Mouse (Mus musculus) kidney, embryonic 15.5 days (tissue): ENCODE results near the gene Gm13090. TPM values are rescaled to one million over a fixed set of nuclear protein-coding genes. Genes with fewer than 3 reads are reported as not detected.
A peak's percentile ranks its signal among the peaks of the same experiment; 100 is the strongest.

ENCODE experiments used
- ATAC-seq: fragments of 200-750 bp; cut with Nextera tagmentation; replicated peaks from 2 replicates; pipeline ENCODE4 v1.8.0; 2017; ENCODE audit warnings: moderate TSS enrichment; ENCODE audit not compliant: low FRiP score
- H3K27ac ChIP-seq: fragments of 300-500 bp; sonication (generic); 2 replicates; pipeline ENCODE4 v1.5.1; 2015; ENCODE audit warnings: mild to moderate bottlenecking, inconsistent platforms
- H3K27me3 ChIP-seq: fragments of 300-500 bp; sonication (generic); 2 replicates; pipeline ENCODE4 v1.6.1; 2015; ENCODE audit warnings: inconsistent platforms
- H3K36me3 ChIP-seq: fragments of 300-500 bp; sonication (generic); 2 replicates; pipeline ENCODE4 v1.6.1; 2015; ENCODE audit warnings: inconsistent platforms
- H3K4me1 ChIP-seq: fragments of 300-500 bp; sonication (generic); 2 replicates; pipeline ENCODE4 v1.6.1; 2015; ENCODE audit warnings: inconsistent platforms
- H3K4me2 ChIP-seq: fragments of 300-500 bp; sonication (generic); 2 replicates; pipeline ENCODE4 v1.6.1; 2015; ENCODE audit warnings: moderate library complexity, mild to moderate bottlenecking, inconsistent platforms
- H3K4me3 ChIP-seq: fragments of 300-500 bp; sonication (generic); replicated peaks from 2 replicates; pipeline ENCODE4 v1.5.1; 2015; ENCODE audit warnings: mild to moderate bottlenecking, inconsistent platforms
- H3K9ac ChIP-seq: fragments of 300-500 bp; sonication (generic); 2 replicates; pipeline ENCODE4 v1.6.1; 2015; ENCODE audit warnings: mild to moderate bottlenecking, inconsistent platforms
- H3K9me3 ChIP-seq: fragments of 300-500 bp; sonication (generic); replicated peaks from 2 replicates; pipeline ENCODE4 v1.6.1; 2016; ENCODE audit warnings: inconsistent platforms
- WGBS: fragments of 180-500 bp; shearing (Covaris S2); methylation state at CpG from one replicate; pipeline ENCODE4 v1.1.7; 2015; ENCODE audit warnings: mixed read lengths; 5-methylcytosine and 5-hydroxymethylcytosine counted together
- polyA plus RNA-seq: library from polyadenylated mRNA; unstranded; fragments of >200 nt; fragmentation: Nextera tagmentation; extraction: Ambion mirVana; gene quantifications from 2 replicates; pipeline ENCODE4 v1.2.1, GENCODE M21; 2015

The Gm13090 gene
- polyA plus RNA-seq, 1 experiment from 2014 or later: not detected

- peak overlapping the region; percentile 66 for H3K4me3 ChIP-seq
- H3K27me3 ChIP-seq: peaks cover 9% of the 10 kb centered on the region; the same call in 1 of the 2 replicates
- no peaks in the 10 kb centered on the region for H3K36me3 ChIP-seq
- H3K9ac ChIP-seq: peak overlapping the region; percentile 73
- peaks cover 41% of the 10 kb centered on the region for H3K4me1 ChIP-seq
- WGBS: under 1% methylated on average over 69 of the region's 69 CpGs
- peak; percentile 66 for ATAC-seq
- peak overlapping the region; percentile 98 for H3K4me2 ChIP-seq
- H3K9me3 ChIP-seq: no peaks in the 10 kb centered on the region
- H3K27ac ChIP-seq: peak overlapping the region; percentile 88
These were observed 39.5 kb downstream of the Gm13090 start for GRCm38 (mm10) chr4:151128641-151129541.

- Histone ChIP-seq H3K27me3 (peaks cover 9% of the 10 kb centered on the region; the same call in 1 of the 2 replicates), H3K4me2 (peak overlapping the region; percentile 98), H3K4me3 (peak overlapping the region; percentile 66), H3K9ac (peak overlapping the region; percentile 73; the same call in 1 of the 2 replicates), H3K9me3 (no peaks in the 10 kb centered on the region), H3K36me3 (no peaks in the 10 kb centered on the region), H3K27ac (no peak overlapping the region), H3K4me1 (peaks cover 41% of the 10 kb centered on the region)
- no peak for ATAC-seq
- WGBS: 59% methylated on average over 16 of the region's 16 CpGs
These were observed 40.6 kb downstream of the Gm13090 start for GRCm38 (mm10) chr4:151129725-151130557.

GRCm38 (mm10) chr4:151130756-151131490 lies 41.6 kb downstream of the Gm13090 start:
- Histone ChIP-seq H3K4me3 (no peak overlapping the region), H3K36me3 (no peaks in the 10 kb centered on the region), H3K4me1 (peaks cover 41% of the 10 kb centered on the region), H3K9me3 (no peaks in the 10 kb centered on the region), H3K4me2 (no peak overlapping the region), H3K9ac (no peak overlapping the region), H3K27me3 (peaks cover 12% of the 10 kb centered on the region; the same call in 1 of the 2 replicates), H3K27ac (peak overlapping the region; percentile 15; the same call in 1 of the 2 replicates)
- no peak for ATAC-seq
- 60% methylated on average over 9 of the region's 9 CpGs for WGBS

GRCm38 (mm10) chr4:151132493-151132892 lies 43.1 kb downstream of the Gm13090 start:
- WGBS: 52% methylated on average over 9 of the region's 9 CpGs
- ATAC-seq: no peak

GRCm38 (mm10) chr4:151133760-151134159 lies 44.4 kb downstream of the Gm13090 start:
- WGBS: 63% methylated on average over 4 of the region's 4 CpGs
- Histone ChIP-seq H3K27ac (no peak overlapping the region), H3K9me3 (no peaks in the 10 kb centered on the region), H3K4me3 (no peak overlapping the region), H3K9ac (no peak overlapping the region), H3K36me3 (no peaks in the 10 kb centered on the region), H3K4me2 (no peak overlapping the region), H3K4me1 (peaks cover 37% of the 10 kb centered on the region), H3K27me3 (peaks cover 21% of the 10 kb centered on the region; the same call in 1 of the 2 replicates)
- ATAC-seq: no peak

More at GRCm38 (mm10) chr4:151132493-151132892, 43.1 kb downstream of the Gm13090 start:
- H3K4me1 ChIP-seq: peaks cover 36% of the 10 kb centered on the region
- no peak overlapping the region for H3K27ac ChIP-seq
- H3K4me3 ChIP-seq: no peak overlapping the region
- no peak overlapping the region for H3K9ac ChIP-seq
- H3K9me3 ChIP-seq: no peaks in the 10 kb centered on the region
- no peak overlapping the region for H3K4me2 ChIP-seq
- no peaks in the 10 kb centered on the region for H3K36me3 ChIP-seq
- peaks cover 19% of the 10 kb centered on the region; the same call in 1 of the 2 replicates for H3K27me3 ChIP-seq

GRCm38 (mm10) chr4:151135491-151135890 lies 46.1 kb downstream of the Gm13090 start:
- H3K4me3 ChIP-seq: no peak overlapping the region
- peaks cover 33% of the 10 kb centered on the region for H3K27me3 ChIP-seq
- ATAC-seq: no peak
- H3K36me3 ChIP-seq: no peaks in the 10 kb centered on the region
- no peak overlapping the region for H3K9ac ChIP-seq
- no peak overlapping the region for H3K27ac ChIP-seq
- H3K4me2 ChIP-seq: no peak overlapping the region
- H3K9me3 ChIP-seq: no peaks in the 10 kb centered on the region
- peaks cover 40% of the 10 kb centered on the region for H3K4me1 ChIP-seq
- 78% methylated on average over 8 of the region's 8 CpGs for WGBS

GRCm38 (mm10) chr4:151137701-151138100 lies 48.3 kb downstream of the Gm13090 start:
- Histone ChIP-seq H3K4me1 (peaks cover 33% of the 10 kb centered on the region), H3K9ac (no peak overlapping the region), H3K9me3 (no peaks in the 10 kb centered on the region), H3K27ac (no peak overlapping the region), H3K36me3 (no peaks in the 10 kb centered on the region), H3K4me2 (no peak overlapping the region), H3K4me3 (no peak overlapping the region), H3K27me3 (peaks cover 40% of the 10 kb centered on the region)
- ATAC-seq: no peak
- WGBS: 54% methylated on average over 5 of the region's 5 CpGs

GRCm38 (mm10) chr4:151138135-151138534 lies 48.8 kb downstream of the Gm13090 start:
- Histone ChIP-seq H3K9ac (no peak overlapping the region), H3K27me3 (peaks cover 40% of the 10 kb centered on the region), H3K4me3 (no peak overlapping the region), H3K9me3 (no peaks in the 10 kb centered on the region), H3K4me2 (no peak overlapping the region), H3K36me3 (no peaks in the 10 kb centered on the region), H3K27ac (no peak overlapping the region), H3K4me1 (peaks cover 33% of the 10 kb centered on the region)
- ATAC-seq: no peak
- 31% methylated on average over 10 of the region's 10 CpGs for WGBS

- H3K4me3 ChIP-seq: no peak overlapping the region
- H3K27ac ChIP-seq: no peak overlapping the region
- H3K9ac ChIP-seq: no peak overlapping the region
- ATAC-seq: no peak
- H3K4me1 ChIP-seq: peaks cover 33% of the 10 kb centered on the region
- 7% methylated on average over 2 of the region's 2 CpGs for WGBS
- no peaks in the 10 kb centered on the region for H3K36me3 ChIP-seq
- H3K9me3 ChIP-seq: no peaks in the 10 kb centered on the region
- peaks cover 40% of the 10 kb centered on the region for H3K27me3 ChIP-seq
- no peak overlapping the region for H3K4me2 ChIP-seq
These were observed 49.2 kb downstream of the Gm13090 start for GRCm38 (mm10) chr4:151138586-151138985.

GRCm38 (mm10) chr4:151139053-151139840 lies 49.9 kb downstream of the Gm13090 start:
- Histone ChIP-seq H3K4me1 (peaks cover 33% of the 10 kb centered on the region), H3K27me3 (peaks cover 40% of the 10 kb centered on the region), H3K4me2 (peak overlapping the region; percentile 52), H3K9ac (no peak overlapping the region), H3K27ac (0 out of 2 replicates have a peak overlapping the region, but pooled peaks have one; percentile 13), H3K36me3 (no peaks in the 10 kb centered on the region), H3K4me3 (0 out of 2 replicates have a peak overlapping the region, but pooled peaks have one; percentile 11), H3K9me3 (peaks cover under 1% of the 10 kb centered on the region; the same call in 1 of the 2 replicates)
- 6% methylated on average over 20 of the region's 20 CpGs for WGBS
- ATAC-seq: peak; percentile 40; the same call in 1 of the 2 replicates
